Mouse (Mus musculus) lung, embryonic 14.5 days (tissue): ENCODE measurements around the gene Slc26a3. TPM values are rescaled to one million over a fixed set of nuclear protein-coding genes. Genes with fewer than 3 reads are reported as not detected.
"Not testable (repeated sequence)": the region's sequence is repeated elsewhere in the genome, so short reads cannot be mapped to it uniquely, and the experiment has no call there.

ENCODE experiments used
- ATAC-seq: fragments of 200-750 bp; cut with Nextera tagmentation; 2 replicates; pipeline ENCODE4 v1.8.0; 2017; ENCODE audit warnings: mild to moderate bottlenecking, moderate TSS enrichment, moderate library complexity; ENCODE audit not compliant: insufficient read depth
- DNase-seq: peaks from one replicate; pipeline ENCODE4 v3.0.0-alpha.2; 2015
- H3K27ac ChIP-seq: fragments of 300-500 bp; sonication (generic); 2 replicates; pipeline ENCODE4 v1.5.1; 2014; ENCODE audit warnings: low read depth, mild to moderate bottlenecking, moderate library complexity
- H3K27me3 ChIP-seq: fragments of 300-500 bp; sonication (generic); 2 replicates; pipeline ENCODE4 v1.6.1; 2014; ENCODE audit warnings: low read length, control low read depth; ENCODE audit not compliant: insufficient read depth
- H3K36me3 ChIP-seq: fragments of 300-500 bp; sonication (generic); 2 replicates; pipeline ENCODE4 v1.6.1; 2014; ENCODE audit warnings: control low read depth; ENCODE audit not compliant: insufficient read depth
- H3K4me1 ChIP-seq: fragments of 300-500 bp; sonication (generic); 2 replicates; pipeline ENCODE4 v1.6.1; 2014; ENCODE audit warnings: antibody characterized with exemption, control low read depth; ENCODE audit not compliant: insufficient read depth
- H3K4me2 ChIP-seq: fragments of 300-500 bp; sonication (generic); 2 replicates; pipeline ENCODE4 v1.6.1; 2014; ENCODE audit warnings: mild to moderate bottlenecking
- H3K4me3 ChIP-seq: fragments of 300-500 bp; sonication (generic); 2 replicates; pipeline ENCODE4 v1.5.1; 2014; ENCODE audit warnings: low read depth, low read length
- H3K9ac ChIP-seq: fragments of 300-500 bp; sonication (generic); 2 replicates; pipeline ENCODE4 v1.6.1; 2014
- H3K9me3 ChIP-seq: fragments of 300-500 bp; sonication (generic); 2 replicates; pipeline ENCODE4 v1.6.1; 2016; ENCODE audit warnings: low read depth, low read length, control low read depth
- CTCF ChIP-seq: IDR thresholded peaks from 2 replicates; pipeline ENCODE4 v1.5.1; 2016; ENCODE audit warnings: antibody characterized with exemption, low read depth
- WGBS: fragments of 180-500 bp; shearing (Covaris S2); extraction: QIAGEN DNeasy Blood & Tissue Kit; methylation state at CpG from one replicate; pipeline ENCODE4 v1.1.7; 2014; 5-methylcytosine and 5-hydroxymethylcytosine counted together
- polyA plus RNA-seq: library from polyadenylated mRNA; unstranded; fragments of >200 nt; fragmentation: Nextera tagmentation; extraction: Ambion mirVana; gene quantifications from 2 replicates; pipeline ENCODE4 v1.2.1, GENCODE M21; 2014

The Slc26a3 gene
- polyA plus RNA-seq, 1 experiment from 2014 or later = not detected

- DNase-seq = no peak
- Histone ChIP-seq H3K27me3 (no peaks in the 10 kb centered on the region), H3K4me3 (no peak overlapping the region), H3K9me3 (no peaks in the 10 kb centered on the region), H3K9ac (no peak overlapping the region), H3K4me1 (no peaks in the 10 kb centered on the region), H3K27ac (no peak overlapping the region), H3K36me3 (no peaks in the 10 kb centered on the region), H3K4me2 (no peak overlapping the region)
- TF ChIP-seq CTCF = no peak
- 56% methylated on average over 4 of the region's 4 CpGs for WGBS
- no peak for ATAC-seq
Measured at GRCm38 (mm10) chr12:31458474-31458873, 67.8 kb downstream of the Slc26a3 start.

- H3K4me1 ChIP-seq, H3K9ac ChIP-seq, H3K27ac ChIP-seq, H3K36me3 ChIP-seq, H3K9me3 ChIP-seq, H3K4me2 ChIP-seq, H3K27me3 ChIP-seq, H3K4me3 ChIP-seq, ATAC-seq: not testable (repeated sequence)
- WGBS = 43% methylated on average over 3 of the region's 3 CpGs
- peak; percentile 55 for TF ChIP-seq CTCF
- peak; percentile 13 for DNase-seq
Measured at GRCm38 (mm10) chr12:31460270-31460669, 69.6 kb downstream of the Slc26a3 start.

- no peak for DNase-seq
- Histone ChIP-seq H3K27me3 (no peaks in the 10 kb centered on the region), H3K4me3 (no peak overlapping the region), H3K36me3 (no peaks in the 10 kb centered on the region), H3K27ac (no peak overlapping the region), H3K4me1 (no peaks in the 10 kb centered on the region), H3K9ac (no peak overlapping the region), H3K4me2 (no peak overlapping the region), H3K9me3 (no peaks in the 10 kb centered on the region)
- ATAC-seq = no peak
- WGBS = 87% methylated on average over 9 of the region's 9 CpGs
- TF ChIP-seq CTCF = no peak
Measured at GRCm38 (mm10) chr12:31461371-31461770, 70.7 kb downstream of the Slc26a3 start.

- Histone ChIP-seq H3K4me1 (no peaks in the 10 kb centered on the region), H3K4me2 (no peak overlapping the region), H3K27me3 (no peaks in the 10 kb centered on the region), H3K27ac (no peak overlapping the region), H3K4me3 (no peak overlapping the region), H3K9me3 (no peaks in the 10 kb centered on the region), H3K36me3 (no peaks in the 10 kb centered on the region), H3K9ac (no peak overlapping the region)
- 61% methylated on average over 4 of the region's 4 CpGs for WGBS
- DNase-seq (no peak), ATAC-seq (no peak)
- TF ChIP-seq CTCF = no peak
Measured at GRCm38 (mm10) chr12:31462615-31463014, 71.9 kb downstream of the Slc26a3 start.

- not testable (repeated sequence) for H3K27ac ChIP-seq, H3K4me3 ChIP-seq, H3K4me1 ChIP-seq, ATAC-seq, H3K9me3 ChIP-seq, H3K4me2 ChIP-seq, DNase-seq, H3K9ac ChIP-seq, H3K27me3 ChIP-seq, H3K36me3 ChIP-seq
- WGBS = 87% methylated on average over 4 of the region's 6 CpGs
Measured at GRCm38 (mm10) chr12:31478182-31478581, 87.5 kb downstream of the Slc26a3 start.

GRCm38 (mm10) chr12:31486431-31486830 is 95.8 kb downstream of the Slc26a3 start:
- Histone ChIP-seq H3K4me3 (no peak overlapping the region), H3K9me3 (no peaks in the 10 kb centered on the region), H3K27ac (no peak overlapping the region), H3K4me2 (no peak overlapping the region), H3K9ac (no peak overlapping the region), H3K4me1 (no peaks in the 10 kb centered on the region), H3K36me3 (peaks cover 41% of the 10 kb centered on the region), H3K27me3 (no peaks in the 10 kb centered on the region)
- ATAC-seq (no peak), DNase-seq (peak; percentile 48)
- no peak for TF ChIP-seq CTCF
- WGBS = 60% methylated on average over 6 of the region's 6 CpGs

- H3K4me3 ChIP-seq = peak overlapping the region; percentile 87
- no peaks in the 10 kb centered on the region for H3K9me3 ChIP-seq
- H3K27me3 ChIP-seq = no peaks in the 10 kb centered on the region
- no peaks in the 10 kb centered on the region for H3K4me1 ChIP-seq
- under 1% methylated on average over 25 of the region's 25 CpGs for whole genome bisulfite sequencing
- H3K4me2 ChIP-seq = peak overlapping the region; percentile 81
- H3K9ac ChIP-seq = peak overlapping the region; percentile 81
- H3K27ac ChIP-seq = peak overlapping the region; percentile 84; the same call in 1 of the 2 replicates
- TF ChIP-seq CTCF = no peak
- H3K36me3 ChIP-seq = peaks cover 7% of the 10 kb centered on the region
- ATAC-seq (no peak), DNase-seq (no peak)
Measured at GRCm38 (mm10) chr12:31498936-31499313, 108.3 kb downstream of the Slc26a3 start.
